Mouse (Mus musculus) MN1 (cell line): ENCODE measurements around the gene Slc46a1.

Source experiments
- DNase-seq: peaks from one replicate; pipeline ENCODE4 v3.0.0-alpha.2; 2016; ENCODE audit warnings: low spot score

The Slc46a1 gene

GRCm38 (mm10) chr11:78455308-78455707, 10.2 kb upstream of the Slc46a1 start:
- peak; percentile 55 for DNase-seq

GRCm38 (mm10) chr11:78458740-78459139, 6.8 kb upstream of the Slc46a1 start:
- DNase-seq = no peak

GRCm38 (mm10) chr11:78461894-78462293, 3.6 kb upstream of the Slc46a1 start:
- DNase-seq = peak; percentile 10

GRCm38 (mm10) chr11:78462669-78463068, 2.8 kb upstream of the Slc46a1 start:
- no peak for DNase-seq

- DNase-seq = no peak
Observed at GRCm38 (mm10) chr11:78463286-78464036, 2.0 kb upstream of the Slc46a1 start.

GRCm38 (mm10) chr11:78465116-78465515, 381 bp upstream of the Slc46a1 start:
- DNase-seq = peak; percentile 30

- no peak for DNase-seq
Observed at GRCm38 (mm10) chr11:78466242-78466912, 880 bp downstream of the Slc46a1 start.

- DNase-seq = no peak
Observed at GRCm38 (mm10) chr11:78467515-78467914, 2.0 kb downstream of the Slc46a1 start.

- no peak for DNase-seq
Observed at GRCm38 (mm10) chr11:78467932-78468331, 2.4 kb downstream of the Slc46a1 start.

- DNase-seq = no peak
Observed at GRCm38 (mm10) chr11:78471326-78472103, 6.0 kb downstream of the Slc46a1 start.

GRCm38 (mm10) chr11:78475289-78475688, 9.8 kb downstream of the Slc46a1 start:
- DNase-seq = no peak

- no peak for DNase-seq
Observed at GRCm38 (mm10) chr11:78483639-78484038, 18.1 kb downstream of the Slc46a1 start.

- peak; percentile 70 for DNase-seq
Observed at GRCm38 (mm10) chr11:78488168-78488567, 22.7 kb downstream of the Slc46a1 start.

- no peak for DNase-seq
Observed at GRCm38 (mm10) chr11:78490781-78491241, 25.3 kb downstream of the Slc46a1 start.

- no peak for DNase-seq
Observed at GRCm38 (mm10) chr11:78495904-78496303, 30.4 kb downstream of the Slc46a1 start.

- DNase-seq = peak; percentile 73
Observed at GRCm38 (mm10) chr11:78497071-78497541, 31.6 kb downstream of the Slc46a1 start.

GRCm38 (mm10) chr11:78497544-78498522, 32.3 kb downstream of the Slc46a1 start, which contains the start of gene Sarm1:
Gene Sarm1 (minus strand): TSS chr11:78497754.
- DNase-seq = peak; percentile 97

GRCm38 (mm10) chr11:78499004-78499403, 33.5 kb downstream of the Slc46a1 start, which contains the start of gene Vtn:
Gene Vtn (plus strand): TSS chr11:78499091.
- DNase-seq = no peak

GRCm38 (mm10) chr11:78499543-78499942, 34.0 kb downstream of the Slc46a1 start:
- no peak for DNase-seq

- no peak for DNase-seq
Observed at GRCm38 (mm10) chr11:78500623-78501202, 35.2 kb downstream of the Slc46a1 start.

GRCm38 (mm10) chr11:78501529-78501928, 36.0 kb downstream of the Slc46a1 start:
- DNase-seq = no peak
